Mouse (Mus musculus): ENCODE data around the gene Gm7903.
"Not testable (repeated sequence)": the region's sequence is repeated elsewhere in the genome, so short reads cannot be mapped to it uniquely, and the experiment has no call there.

Gene Gm7903

GRCm38 (mm10) chrX:135433535-135433934 lies at the start of gene Gm7903:
TSS of gene Gm7903 (plus strand) at chrX:135433835.
- not testable (repeated sequence) for DNase-seq (ENCODE audit: extremely low read depth, insufficient read length, low spot score)

GRCm38 (mm10) chrX:135403578-135403977 lies 30.1 kb upstream of the Gm7903 start:
- not testable (repeated sequence) for DNase-seq (ENCODE audit: extremely low read depth, insufficient read length, low spot score)

- not testable (repeated sequence) for DNase-seq (ENCODE audit: extremely low read depth, insufficient read length, low spot score)
These were observed 12.4 kb upstream of the Gm7903 start for GRCm38 (mm10) chrX:135421203-135421602.

DNA sequence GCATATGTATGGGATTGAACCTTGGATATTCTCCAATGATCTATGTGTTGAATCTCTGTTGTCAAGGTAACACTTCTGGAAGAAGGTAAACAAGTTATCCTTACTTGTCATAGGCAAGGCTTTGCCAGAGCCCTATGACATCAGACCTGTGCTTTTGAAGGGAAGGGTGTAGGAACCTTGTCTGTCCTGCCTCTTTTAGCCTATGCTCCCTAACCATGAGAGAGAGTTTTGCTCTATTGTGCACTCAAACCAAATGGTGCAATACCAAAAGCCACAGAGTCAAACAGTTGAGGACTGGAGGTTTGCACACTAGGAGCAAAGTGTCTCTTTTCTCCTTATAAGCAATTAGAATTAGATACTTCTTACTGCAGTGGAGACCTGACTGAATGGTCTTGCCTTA lies 11.8 kb upstream of the Gm7903 start:
- DNase-seq (ENCODE audit: extremely low read depth, insufficient read length, low spot score), result not testable (repeated sequence)

DNA sequence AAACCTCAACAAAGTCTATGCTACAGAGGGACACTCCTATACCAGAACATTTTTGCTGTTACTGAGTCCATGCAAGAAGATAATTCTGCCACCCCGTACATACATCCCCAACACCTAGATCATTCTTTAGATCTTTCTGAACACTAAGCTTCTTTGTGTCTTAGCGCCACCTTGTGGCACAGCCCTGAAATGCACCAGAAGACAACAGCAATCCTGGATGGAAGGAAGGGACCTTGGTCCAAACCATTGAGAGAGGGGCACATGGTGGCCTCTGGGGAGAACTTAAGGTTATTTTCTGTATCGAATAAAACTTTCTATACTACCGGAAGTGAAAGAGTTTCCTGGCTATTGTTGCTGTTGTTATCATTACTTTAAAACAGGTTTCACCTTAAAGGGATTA lies 11.2 kb upstream of the Gm7903 start:
- DNase-seq (ENCODE audit: extremely low read depth, insufficient read length, low spot score), result not testable (repeated sequence)

- not testable (repeated sequence) for DNase-seq (ENCODE audit: extremely low read depth, insufficient read length, low spot score)
These were observed 30.5 kb downstream of the Gm7903 start for GRCm38 (mm10) chrX:135464160-135464559.

- not testable (repeated sequence) for DNase-seq (ENCODE audit: extremely low read depth, insufficient read length, low spot score)
These were observed 48.3 kb downstream of the Gm7903 start for GRCm38 (mm10) chrX:135481902-135482301.

- not testable (repeated sequence) for DNase-seq (ENCODE audit: extremely low read depth, insufficient read length, low spot score)
These were observed 49.5 kb downstream of the Gm7903 start for GRCm38 (mm10) chrX:135483183-135483582.

Data from 3134 (cell line).